Mouse (Mus musculus): Measurements from ENCODE around the gene 2610008E11Rik. TPM values are rescaled to one million over a fixed set of nuclear protein-coding genes. Genes with fewer than 3 reads are reported as not detected.

2610008E11Rik gene
- 175 TPM for polyA plus RNA-seq (2014; fragmentation: Illumina TruSeq; extraction: RNeasy Lipid Tissue Mini Kit (QIAGEN cat#74804))

GRCm38 (mm10) chr10:79097161-79097754 is at the start of gene 2610008E11Rik:
Gene 2610008E11Rik (minus strand): TSS chr10:79097600.

DNA sequence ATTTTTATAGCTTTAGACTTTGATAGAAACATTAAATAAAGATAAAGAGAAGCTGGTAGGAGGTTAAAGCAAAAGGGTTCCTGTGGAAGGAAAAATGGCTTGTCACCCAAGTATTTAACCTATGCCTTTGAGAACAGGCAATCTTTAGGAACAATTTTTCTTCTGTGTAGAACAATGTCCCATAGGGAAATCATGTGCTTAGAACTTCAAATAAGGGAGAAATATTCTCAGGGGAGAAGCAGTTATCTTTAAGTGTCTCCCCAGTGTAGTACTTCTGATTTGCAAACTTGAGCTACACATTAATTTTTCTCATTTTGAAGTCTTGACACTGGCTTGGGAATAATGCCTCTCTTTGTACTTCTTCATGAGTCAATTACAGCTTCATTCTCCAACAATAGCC is 69.0 kb downstream of the 2610008E11Rik start, which contains the start of gene Olfr57:
TSS of gene Olfr57 (plus strand) at position 301 of the 400 bp plus-strand sequence.

Other genes starting within 250 kb of the 2610008E11Rik start
- gene Olfr1356, start 245.4 kb downstream of the 2610008E11Rik start, polyA plus RNA-seq (2014; fragmentation: Illumina TruSeq; extraction: RNeasy Lipid Tissue Mini Kit (QIAGEN cat#74804)): not detected
- gene Olfr1355, start 222.1 kb downstream of the 2610008E11Rik start, polyA plus RNA-seq (2014; fragmentation: Illumina TruSeq; extraction: RNeasy Lipid Tissue Mini Kit (QIAGEN cat#74804)): not detected
- not detected for gene Olfr1354, start 184.4 kb downstream of the 2610008E11Rik start, polyA plus RNA-seq (2014; fragmentation: Illumina TruSeq; extraction: RNeasy Lipid Tissue Mini Kit (QIAGEN cat#74804))
- not detected for gene Olfr8, start 147.0 kb downstream of the 2610008E11Rik start, polyA plus RNA-seq (2014; fragmentation: Illumina TruSeq; extraction: RNeasy Lipid Tissue Mini Kit (QIAGEN cat#74804))
- gene Olfr1353, start 134.3 kb downstream of the 2610008E11Rik start, polyA plus RNA-seq (2014; fragmentation: Illumina TruSeq; extraction: RNeasy Lipid Tissue Mini Kit (QIAGEN cat#74804)): not detected
- gene Olfr1352, start 116.5 kb downstream of the 2610008E11Rik start, polyA plus RNA-seq (2014; fragmentation: Illumina TruSeq; extraction: RNeasy Lipid Tissue Mini Kit (QIAGEN cat#74804)): not detected
- gene Olfr1351, start 85.1 kb downstream of the 2610008E11Rik start, polyA plus RNA-seq (2014; fragmentation: Illumina TruSeq; extraction: RNeasy Lipid Tissue Mini Kit (QIAGEN cat#74804)): not detected
- not detected for gene Olfr57, start 68.9 kb downstream of the 2610008E11Rik start, polyA plus RNA-seq (2014; fragmentation: Illumina TruSeq; extraction: RNeasy Lipid Tissue Mini Kit (QIAGEN cat#74804))
- gene Vmn2r80, start 51.2 kb upstream of the 2610008E11Rik start, polyA plus RNA-seq (2014; fragmentation: Illumina TruSeq; extraction: RNeasy Lipid Tissue Mini Kit (QIAGEN cat#74804)): not detected
- gene Vmn2r81, start 150.1 kb upstream of the 2610008E11Rik start, polyA plus RNA-seq (2014; fragmentation: Illumina TruSeq; extraction: RNeasy Lipid Tissue Mini Kit (QIAGEN cat#74804)): not detected